Mouse (Mus musculus) neural tube, embryonic 14.5 days (tissue): ENCODE results near the gene Itgb2. TPM values are rescaled to one million over a fixed set of nuclear protein-coding genes. Genes with fewer than 3 reads are reported as not detected.

ENCODE experiments used
- ATAC-seq: fragments of 200-750 bp; cut with Nextera tagmentation; 2 replicates; pipeline ENCODE4 v1.8.0; 2017; ENCODE audit warnings: low read depth, mild to moderate bottlenecking, moderate TSS enrichment, moderate library complexity
- H3K27ac ChIP-seq: fragments of 300-500 bp; sonication (generic); 2 replicates; pipeline ENCODE4 v1.5.1; 2014; ENCODE audit warnings: low read depth, mild to moderate bottlenecking, control low read depth, low read length, moderate library complexity, mixed read lengths
- H3K27me3 ChIP-seq: fragments of 300-500 bp; sonication (generic); 2 replicates; pipeline ENCODE4 v1.6.1; 2014; ENCODE audit warnings: low read length; ENCODE audit not compliant: control insufficient read depth, insufficient read depth
- H3K36me3 ChIP-seq: fragments of 300-500 bp; sonication (generic); 2 replicates; pipeline ENCODE4 v1.6.1; 2014; ENCODE audit warnings: low read length, mixed read lengths; ENCODE audit not compliant: control insufficient read depth, insufficient read depth
- H3K4me1 ChIP-seq: fragments of 300-500 bp; sonication (generic); 2 replicates; pipeline ENCODE4 v1.6.1; 2014; ENCODE audit warnings: low read length; ENCODE audit not compliant: control insufficient read depth, insufficient read depth
- H3K4me2 ChIP-seq: fragments of 300-500 bp; sonication (generic); 2 replicates; pipeline ENCODE4 v1.6.1; 2014; ENCODE audit warnings: mild to moderate bottlenecking, low read depth, low read length, control low read depth
- H3K4me3 ChIP-seq: fragments of 300-500 bp; sonication (generic); 2 replicates; pipeline ENCODE4 v1.5.1; 2014; ENCODE audit warnings: low read depth, low read length, control low read depth, mixed read lengths
- H3K9ac ChIP-seq: fragments of 300-500 bp; sonication (generic); replicated peaks from 2 replicates; pipeline ENCODE4 v1.6.1; 2014; ENCODE audit warnings: low read depth, mild to moderate bottlenecking, control low read depth, low read length, mixed read lengths
- H3K9me3 ChIP-seq: fragments of 300-500 bp; sonication (generic); 2 replicates; pipeline ENCODE4 v1.6.1; 2016; ENCODE audit warnings: low read length; ENCODE audit not compliant: control insufficient read depth
- WGBS: fragments of 180-500 bp; shearing (Covaris S2); extraction: QIAGEN DNeasy Blood & Tissue Kit; methylation state at CpG from one replicate; pipeline ENCODE4 v1.1.7; 2014; 5-methylcytosine and 5-hydroxymethylcytosine counted together
- polyA plus RNA-seq: library from polyadenylated mRNA; unstranded; fragments of >200 nt; fragmentation: Nextera tagmentation; extraction: Ambion mirVana; gene quantifications from 2 replicates; pipeline ENCODE4 v1.2.1, GENCODE M21; 2014

The Itgb2 gene
- polyA plus RNA-seq, 1 experiment from 2014 or later, result 0.44 TPM

- Histone ChIP-seq H3K27me3 (no peaks in the 10 kb centered on the region), H3K9ac (no peak overlapping the region), H3K27ac (no peak overlapping the region), H3K4me2 (no peak overlapping the region), H3K36me3 (peaks cover 18% of the 10 kb centered on the region), H3K4me1 (no peaks in the 10 kb centered on the region), H3K4me3 (no peak overlapping the region), H3K9me3 (no peaks in the 10 kb centered on the region)
- 86% methylated on average over 14 of the region's 14 CpGs for WGBS
- no peak for ATAC-seq
These were observed 29.4 kb upstream of the Itgb2 start for GRCm38 (mm10) chr10:77500636-77501035.

- H3K4me2 ChIP-seq, result no peak overlapping the region
- H3K4me1 ChIP-seq, result no peaks in the 10 kb centered on the region
- no peak overlapping the region for H3K4me3 ChIP-seq
- H3K9ac ChIP-seq, result no peak overlapping the region
- no peaks in the 10 kb centered on the region for H3K27me3 ChIP-seq
- H3K36me3 ChIP-seq, result peaks cover 20% of the 10 kb centered on the region
- ATAC-seq, result no peak
- H3K27ac ChIP-seq, result no peak overlapping the region
- 90% methylated on average over 25 of the region's 25 CpGs for WGBS
- H3K9me3 ChIP-seq, result no peaks in the 10 kb centered on the region
These were observed 26.8 kb upstream of the Itgb2 start for GRCm38 (mm10) chr10:77502967-77503922.

- no peaks in the 10 kb centered on the region for H3K9me3 ChIP-seq
- no peak overlapping the region for H3K27ac ChIP-seq
- no peak overlapping the region for H3K9ac ChIP-seq
- H3K4me3 ChIP-seq, result no peak overlapping the region
- 0 out of 2 replicates have a peak, but pooled peaks cover under 1% of the 10 kb centered on the region for H3K4me1 ChIP-seq
- H3K4me2 ChIP-seq, result no peak overlapping the region
- no peaks in the 10 kb centered on the region for H3K27me3 ChIP-seq
- peaks cover 20% of the 10 kb centered on the region for H3K36me3 ChIP-seq
- no peak for ATAC-seq
- WGBS, result 95% methylated on average over 6 of the region's 6 CpGs
These were observed 25.9 kb upstream of the Itgb2 start for GRCm38 (mm10) chr10:77504143-77504542.

- Histone ChIP-seq H3K27me3 (no peaks in the 10 kb centered on the region), H3K4me3 (no peak overlapping the region), H3K9ac (no peak overlapping the region), H3K4me2 (no peak overlapping the region), H3K4me1 (0 out of 2 replicates have a peak, but pooled peaks cover 7% of the 10 kb centered on the region), H3K36me3 (peaks cover 21% of the 10 kb centered on the region), H3K27ac (no peak overlapping the region), H3K9me3 (no peaks in the 10 kb centered on the region)
- ATAC-seq, result no peak
- 79% methylated on average over 5 of the region's 5 CpGs for WGBS
These were observed 23.5 kb upstream of the Itgb2 start for GRCm38 (mm10) chr10:77506526-77506925.

GRCm38 (mm10) chr10:77506961-77507577, 23.0 kb upstream of the Itgb2 start:
- Histone ChIP-seq H3K27ac (no peak overlapping the region), H3K4me3 (no peak overlapping the region), H3K4me1 (0 out of 2 replicates have a peak, but pooled peaks cover 7% of the 10 kb centered on the region), H3K4me2 (no peak overlapping the region), H3K9me3 (no peaks in the 10 kb centered on the region), H3K9ac (no peak overlapping the region), H3K27me3 (no peaks in the 10 kb centered on the region), H3K36me3 (peaks cover 19% of the 10 kb centered on the region)
- ATAC-seq, result no peak
- WGBS, result 93% methylated on average over 13 of the region's 13 CpGs

GRCm38 (mm10) chr10:77507779-77508178, 22.3 kb upstream of the Itgb2 start:
- H3K9me3 ChIP-seq, result no peaks in the 10 kb centered on the region
- no peak overlapping the region for H3K27ac ChIP-seq
- H3K4me2 ChIP-seq, result no peak overlapping the region
- 0 out of 2 replicates have a peak, but pooled peaks cover 7% of the 10 kb centered on the region for H3K4me1 ChIP-seq
- H3K27me3 ChIP-seq, result no peaks in the 10 kb centered on the region
- WGBS, result 98% methylated on average over 4 of the region's 4 CpGs
- H3K9ac ChIP-seq, result no peak overlapping the region
- no peak overlapping the region for H3K4me3 ChIP-seq
- peaks cover 26% of the 10 kb centered on the region for H3K36me3 ChIP-seq
- ATAC-seq, result no peak

GRCm38 (mm10) chr10:77508744-77509143, 21.3 kb upstream of the Itgb2 start:
- H3K27ac ChIP-seq, result no peak overlapping the region
- no peaks in the 10 kb centered on the region for H3K9me3 ChIP-seq
- WGBS, result 96% methylated on average over 3 of the region's 3 CpGs
- H3K27me3 ChIP-seq, result no peaks in the 10 kb centered on the region
- peaks cover 22% of the 10 kb centered on the region for H3K36me3 ChIP-seq
- H3K4me2 ChIP-seq, result no peak overlapping the region
- no peak overlapping the region for H3K4me3 ChIP-seq
- H3K4me1 ChIP-seq, result 0 out of 2 replicates have a peak, but pooled peaks cover 7% of the 10 kb centered on the region
- ATAC-seq, result no peak
- 0 out of 2 replicates have a peak overlapping the region, but pooled peaks have one; percentile 4 for H3K9ac ChIP-seq

- H3K27me3 ChIP-seq, result no peaks in the 10 kb centered on the region
- ATAC-seq, result peak; percentile 88
- H3K4me3 ChIP-seq, result no peak overlapping the region
- H3K4me2 ChIP-seq, result no peak overlapping the region
- H3K27ac ChIP-seq, result no peak overlapping the region
- no peak overlapping the region for H3K9ac ChIP-seq
- H3K9me3 ChIP-seq, result no peaks in the 10 kb centered on the region
- H3K4me1 ChIP-seq, result 0 out of 2 replicates have a peak, but pooled peaks cover 9% of the 10 kb centered on the region
- peaks cover 27% of the 10 kb centered on the region for H3K36me3 ChIP-seq
- WGBS, result 52% methylated on average over 12 of the region's 12 CpGs
These were observed 20.5 kb upstream of the Itgb2 start for GRCm38 (mm10) chr10:77509403-77510187.
